Mouse (Mus musculus) spleen, adult 12 weeks (tissue): Measurements from ENCODE around the gene Ager.
A peak's percentile ranks its signal among the peaks of the same experiment; 100 is the strongest.

ENCODE experiments used
- DNase-seq: peaks from one replicate; pipeline ENCODE4 v3.0.0; 2022; ENCODE audit warnings: low spot score

Gene Ager

GRCm38 (mm10) chr17:34597566-34598095 is at the start of gene Ager:
Gene Ager (plus strand): TSS chr17:34597862.
- DNase-seq = no peak

GRCm38 (mm10) chr17:34549156-34549555 is 48.5 kb upstream of the Ager start:
- DNase-seq = no peak

GRCm38 (mm10) chr17:34549843-34550242 is 47.8 kb upstream of the Ager start:
- DNase-seq = no peak

GRCm38 (mm10) chr17:34555483-34555882 is 42.2 kb upstream of the Ager start:
- DNase-seq = peak; percentile 70

GRCm38 (mm10) chr17:34556406-34556805 is 41.3 kb upstream of the Ager start:
- no peak for DNase-seq

GRCm38 (mm10) chr17:34557411-34557810 is 40.3 kb upstream of the Ager start:
- DNase-seq = no peak

GRCm38 (mm10) chr17:34559116-34559515 is 38.5 kb upstream of the Ager start:
- no peak for DNase-seq

- DNase-seq = no peak
Observed at GRCm38 (mm10) chr17:34559895-34560294, 37.8 kb upstream of the Ager start.

GRCm38 (mm10) chr17:34560438-34560837 is 37.2 kb upstream of the Ager start:
- no peak for DNase-seq

- DNase-seq = no peak
Observed at GRCm38 (mm10) chr17:34561200-34561599, 36.5 kb upstream of the Ager start.

GRCm38 (mm10) chr17:34562595-34562994 is 35.1 kb upstream of the Ager start:
- no peak for DNase-seq

- DNase-seq = no peak
Observed at GRCm38 (mm10) chr17:34563354-34563753, 34.3 kb upstream of the Ager start.

GRCm38 (mm10) chr17:34564003-34564421 is 33.6 kb upstream of the Ager start, which contains the start of gene Notch4:
Gene Notch4 (plus strand): TSS chr17:34564268.
- DNase-seq = no peak

- no peak for DNase-seq
Observed at GRCm38 (mm10) chr17:34564796-34565195, 32.9 kb upstream of the Ager start.

GRCm38 (mm10) chr17:34567311-34567710 is 30.4 kb upstream of the Ager start:
- no peak for DNase-seq

GRCm38 (mm10) chr17:34568421-34568820 is 29.2 kb upstream of the Ager start:
- no peak for DNase-seq

- DNase-seq = no peak
Observed at GRCm38 (mm10) chr17:34569919-34570318, 27.7 kb upstream of the Ager start.

GRCm38 (mm10) chr17:34571875-34572274 is 25.8 kb upstream of the Ager start:
- DNase-seq = no peak

- DNase-seq = no peak
Observed at GRCm38 (mm10) chr17:34572361-34572760, 25.3 kb upstream of the Ager start.

- no peak for DNase-seq
Observed at GRCm38 (mm10) chr17:34576577-34576976, 21.1 kb upstream of the Ager start.

- no peak for DNase-seq
Observed at GRCm38 (mm10) chr17:34578070-34578469, 19.6 kb upstream of the Ager start.

GRCm38 (mm10) chr17:34582528-34582927 is 15.1 kb upstream of the Ager start:
- no peak for DNase-seq

- DNase-seq = no peak
Observed at GRCm38 (mm10) chr17:34583397-34583796, 14.3 kb upstream of the Ager start.

- DNase-seq = no peak
Observed at GRCm38 (mm10) chr17:34583819-34584218, 13.8 kb upstream of the Ager start.

- no peak for DNase-seq
Observed at GRCm38 (mm10) chr17:34585121-34585520, 12.5 kb upstream of the Ager start.
